Mouse (Mus musculus) lung, postnatal 0 days (tissue): ENCODE data around the gene Hid1.

ENCODE experiments used
- CTCF ChIP-seq: IDR thresholded peaks from 2 replicates; pipeline ENCODE4 v1.5.1; 2016; ENCODE audit warnings: antibody characterized with exemption, mild to moderate bottlenecking
- EP300 ChIP-seq: IDR thresholded peaks from 2 replicates; pipeline ENCODE4 v1.6.1; 2016; ENCODE audit warnings: antibody characterized with exemption, mild to moderate bottlenecking, control low read depth

DNA sequence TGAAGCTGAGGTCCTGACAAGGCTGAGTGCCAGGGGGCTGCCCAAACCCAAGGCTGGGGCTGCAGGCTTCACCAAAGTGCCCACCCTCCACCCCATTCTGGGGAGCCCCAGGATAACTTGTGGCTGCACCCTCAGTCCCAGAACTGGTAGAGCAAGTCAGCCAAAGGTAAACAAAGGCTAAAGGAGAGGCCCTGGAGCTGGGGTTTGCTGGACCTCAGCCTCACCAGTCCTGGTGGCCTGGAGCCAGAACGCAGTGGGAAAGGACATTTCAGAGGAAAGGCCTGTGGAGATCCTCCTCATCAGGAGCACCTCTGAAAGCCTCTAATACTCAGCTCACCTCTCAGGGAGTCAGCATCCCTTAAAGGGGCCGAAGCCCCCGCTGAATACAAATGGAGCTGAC is 3.4 kb downstream of the Hid1 start:
- TF ChIP-seq CTCF (no peak), EP300 (no peak)
